Mouse (Mus musculus) lung, embryonic 15.5 days (tissue): Measurements from ENCODE around the gene Pds5a. TPM values are rescaled to one million over a fixed set of nuclear protein-coding genes. Genes with fewer than 3 reads are reported as not detected.

Experiments used
- ATAC-seq: fragments of 200-750 bp; cut with Nextera tagmentation; 2 replicates; pipeline ENCODE4 v1.8.0; 2017; ENCODE audit warnings: moderate number of reproducible peaks, borderline replicate concordance; ENCODE audit not compliant: low FRiP score, low TSS enrichment; ENCODE audit errors: extremely low read depth
- H3K27ac ChIP-seq: fragments of 300-500 bp; sonication (generic); 2 replicates; pipeline ENCODE4 v1.5.1; 2015; ENCODE audit warnings: moderate library complexity, mild to moderate bottlenecking, inconsistent platforms
- H3K27me3 ChIP-seq: fragments of 300-500 bp; sonication (generic); 2 replicates; pipeline ENCODE4 v1.6.1; 2015; ENCODE audit warnings: inconsistent platforms
- H3K36me3 ChIP-seq: fragments of 300-500 bp; sonication (generic); 2 replicates; pipeline ENCODE4 v1.6.1; 2015; ENCODE audit warnings: inconsistent platforms
- H3K4me1 ChIP-seq: fragments of 300-500 bp; sonication (generic); 2 replicates; pipeline ENCODE4 v1.6.1; 2015; ENCODE audit warnings: inconsistent platforms
- H3K4me2 ChIP-seq: fragments of 300-500 bp; sonication (generic); 2 replicates; pipeline ENCODE4 v1.6.1; 2015; ENCODE audit warnings: inconsistent platforms, mild to moderate bottlenecking, moderate library complexity
- H3K4me3 ChIP-seq: fragments of 300-500 bp; sonication (generic); 2 replicates; pipeline ENCODE4 v1.5.1; 2015; ENCODE audit warnings: mild to moderate bottlenecking, inconsistent platforms
- H3K9ac ChIP-seq: fragments of 300-500 bp; sonication (generic); 2 replicates; pipeline ENCODE4 v1.6.1; 2015; ENCODE audit warnings: inconsistent platforms
- H3K9me3 ChIP-seq: fragments of 300-500 bp; sonication (generic); 2 replicates; pipeline ENCODE4 v1.6.1; 2016; ENCODE audit warnings: inconsistent platforms
- WGBS: fragments of 180-500 bp; shearing (Covaris S2); methylation state at CpG from one replicate; pipeline ENCODE4 v1.1.7; 2015; 5-methylcytosine and 5-hydroxymethylcytosine counted together
- polyA plus RNA-seq: library from polyadenylated mRNA; unstranded; fragments of >200 nt; fragmentation: Nextera tagmentation; extraction: Ambion mirVana; gene quantifications from 2 replicates; pipeline ENCODE4 v1.2.1, GENCODE M21; 2015

The Pds5a gene
- polyA plus RNA-seq, 1 experiment from 2014 or later, result 71.7 TPM

GRCm38 (mm10) chr5:65609769-65610168 lies 88.3 kb downstream of the Pds5a start:
- no peak for ATAC-seq

GRCm38 (mm10) chr5:65606820-65607219 lies 91.3 kb downstream of the Pds5a start:
- ATAC-seq, result no peak
- H3K36me3 ChIP-seq, result peaks cover 27% of the 10 kb centered on the region; the same call in 1 of the 2 replicates
- no peak overlapping the region for H3K4me2 ChIP-seq
- H3K27ac ChIP-seq, result no peak overlapping the region
- H3K4me3 ChIP-seq, result no peak overlapping the region
- no peak overlapping the region for H3K9ac ChIP-seq
- H3K27me3 ChIP-seq, result no peaks in the 10 kb centered on the region
- 97% methylated on average over 1 of the region's 1 CpGs for WGBS
- H3K9me3 ChIP-seq, result no peaks in the 10 kb centered on the region
- H3K4me1 ChIP-seq, result no peaks in the 10 kb centered on the region

More at GRCm38 (mm10) chr5:65609769-65610168, 88.3 kb downstream of the Pds5a start:
- Histone ChIP-seq H3K36me3 (peaks cover 31% of the 10 kb centered on the region; the same call in 1 of the 2 replicates), H3K9me3 (no peaks in the 10 kb centered on the region), H3K27me3 (no peaks in the 10 kb centered on the region), H3K4me2 (no peak overlapping the region), H3K4me1 (no peaks in the 10 kb centered on the region), H3K9ac (no peak overlapping the region), H3K4me3 (no peak overlapping the region), H3K27ac (no peak overlapping the region; the same call in 1 of the 2 replicates)
- WGBS, result 78% methylated on average over 5 of the region's 5 CpGs

DNA sequence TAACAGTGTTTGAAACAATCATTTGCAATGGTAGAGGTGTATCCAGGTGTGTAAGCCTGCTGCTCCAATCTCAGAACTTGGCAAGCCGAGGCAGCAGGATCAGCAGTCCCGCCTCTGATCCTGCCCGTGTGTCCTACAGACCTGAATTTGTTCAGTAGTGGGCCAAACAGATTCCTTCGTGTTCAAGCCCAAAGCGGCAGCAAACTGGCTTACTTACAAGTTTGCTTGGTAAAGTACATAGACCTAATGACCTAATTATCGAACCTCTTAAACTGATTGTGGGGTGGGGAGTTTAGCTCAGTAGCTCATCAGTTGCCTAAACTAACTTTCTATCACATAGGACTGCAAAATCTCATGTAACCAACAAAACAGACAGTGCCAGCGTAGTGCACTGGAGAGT lies 98.4 kb downstream of the Pds5a start:
- 88% methylated on average over 7 of the region's 7 CpGs for WGBS
- Histone ChIP-seq H3K36me3 (peaks cover 23% of the 10 kb centered on the region), H3K27me3 (no peaks in the 10 kb centered on the region), H3K9me3 (no peaks in the 10 kb centered on the region), H3K4me3 (no peak overlapping the region), H3K4me1 (no peaks in the 10 kb centered on the region), H3K27ac (no peak overlapping the region), H3K4me2 (no peak overlapping the region), H3K9ac (no peak overlapping the region)
- no peak for ATAC-seq

DNA sequence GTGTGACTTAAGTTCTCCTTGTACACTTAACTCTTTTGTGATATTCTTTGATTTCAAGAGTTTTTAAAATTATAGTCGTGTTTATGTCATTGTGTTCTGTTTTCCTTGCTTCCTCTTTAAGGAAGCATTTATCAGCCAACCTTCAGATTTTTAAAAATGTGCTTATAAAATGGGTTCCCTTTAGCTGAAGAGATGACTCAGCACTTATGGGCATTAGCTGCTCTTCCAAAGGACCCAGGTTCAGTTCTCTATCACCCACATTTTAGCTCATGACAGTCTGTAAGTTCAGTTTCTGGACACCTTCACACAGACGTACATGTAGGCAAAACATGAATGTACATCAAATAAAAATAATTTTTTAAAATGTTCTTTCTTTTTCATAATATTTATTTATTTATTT lies 105.7 kb downstream of the Pds5a start:
- no peaks in the 10 kb centered on the region for H3K27me3 ChIP-seq
- 76% methylated on average over 2 of the region's 2 CpGs for WGBS
- peaks cover 25% of the 10 kb centered on the region for H3K36me3 ChIP-seq
- no peak overlapping the region for H3K4me2 ChIP-seq
- no peak overlapping the region for H3K9ac ChIP-seq
- no peak overlapping the region for H3K4me3 ChIP-seq
- no peaks in the 10 kb centered on the region for H3K9me3 ChIP-seq
- H3K4me1 ChIP-seq, result no peaks in the 10 kb centered on the region
- H3K27ac ChIP-seq, result no peak overlapping the region
- no peak for ATAC-seq

DNA sequence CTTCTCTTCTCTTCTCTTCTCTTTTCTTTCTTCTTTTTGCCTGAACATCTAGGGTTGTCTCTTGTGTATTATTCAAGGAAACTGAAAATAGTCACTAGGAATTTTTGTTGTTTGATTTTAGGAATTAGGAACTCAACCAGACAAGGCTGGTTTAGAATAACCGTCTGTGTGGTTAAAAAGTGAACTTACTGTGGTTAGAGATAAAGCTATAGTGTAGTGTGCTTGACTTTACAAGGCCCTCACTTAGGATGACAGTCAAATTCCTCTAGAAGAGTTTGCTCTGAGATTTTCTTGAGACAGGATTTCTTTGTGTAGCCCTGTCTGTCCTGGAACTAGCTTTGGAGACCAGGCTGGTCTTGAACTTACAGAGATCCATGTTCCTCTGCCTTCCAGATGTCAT lies 107.9 kb downstream of the Pds5a start:
- H3K4me1 ChIP-seq, result no peaks in the 10 kb centered on the region
- no peak overlapping the region for H3K27ac ChIP-seq
- no peak overlapping the region for H3K4me3 ChIP-seq
- no peak overlapping the region for H3K9ac ChIP-seq
- H3K27me3 ChIP-seq, result no peaks in the 10 kb centered on the region
- peaks cover 28% of the 10 kb centered on the region for H3K36me3 ChIP-seq
- WGBS, result 61% methylated on average over 1 of the region's 1 CpGs
- H3K9me3 ChIP-seq, result no peaks in the 10 kb centered on the region
- H3K4me2 ChIP-seq, result no peak overlapping the region
- ATAC-seq, result no peak

DNA sequence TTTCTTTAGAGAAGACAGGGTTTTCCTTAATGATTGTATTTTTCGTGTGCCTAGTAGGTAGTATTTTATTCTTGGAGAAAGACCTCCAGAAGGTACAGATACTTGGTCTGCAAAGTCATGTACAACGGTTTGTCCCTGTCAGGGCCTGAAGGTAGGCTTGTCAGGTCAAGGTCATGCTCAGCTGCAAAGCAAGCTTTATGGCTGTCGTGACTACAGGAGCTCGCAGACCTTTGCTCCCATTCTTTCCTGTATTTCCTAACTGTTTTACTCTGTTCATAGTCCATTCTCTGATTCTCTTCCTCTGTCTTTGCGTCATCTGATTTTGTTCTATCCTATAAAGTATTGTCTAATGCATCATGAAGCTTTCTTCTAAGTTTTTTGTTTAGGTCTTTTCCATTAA lies 111.8 kb downstream of the Pds5a start:
- no peaks in the 10 kb centered on the region for H3K4me1 ChIP-seq
- H3K36me3 ChIP-seq, result peaks cover 24% of the 10 kb centered on the region; the same call in 1 of the 2 replicates
- ATAC-seq, result no peak
- H3K27me3 ChIP-seq, result no peaks in the 10 kb centered on the region
- 91% methylated on average over 5 of the region's 5 CpGs for WGBS
- no peak overlapping the region for H3K9ac ChIP-seq
- H3K4me3 ChIP-seq, result no peak overlapping the region
- no peaks in the 10 kb centered on the region for H3K9me3 ChIP-seq
- H3K4me2 ChIP-seq, result no peak overlapping the region
- no peak overlapping the region for H3K27ac ChIP-seq

DNA sequence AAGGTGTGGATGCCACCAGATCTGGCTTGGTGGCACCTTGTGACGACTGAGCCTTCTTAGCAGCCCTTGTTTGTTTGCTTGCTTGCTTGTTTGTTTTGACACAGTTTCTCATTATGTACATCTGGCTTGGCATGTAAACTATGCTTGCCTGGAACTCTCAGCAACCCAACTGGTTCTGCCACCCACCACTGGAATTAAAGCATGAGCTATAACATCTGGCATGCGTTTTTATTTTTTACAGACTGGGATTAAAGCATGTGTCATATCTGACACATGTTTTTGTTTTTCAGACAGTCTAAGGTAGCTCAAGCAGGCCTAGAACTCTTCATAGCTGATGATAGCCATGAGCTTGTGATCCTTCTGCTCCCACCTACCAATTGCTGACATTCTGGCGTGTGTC lies 119.5 kb downstream of the Pds5a start:
- no peaks in the 10 kb centered on the region for H3K9me3 ChIP-seq
- H3K9ac ChIP-seq, result no peak overlapping the region
- no peaks in the 10 kb centered on the region for H3K4me1 ChIP-seq
- 76% methylated on average over 3 of the region's 3 CpGs for WGBS
- no peak for ATAC-seq
- H3K27me3 ChIP-seq, result no peaks in the 10 kb centered on the region
- H3K27ac ChIP-seq, result no peak overlapping the region
- no peak overlapping the region for H3K4me2 ChIP-seq
- peaks cover 26% of the 10 kb centered on the region; the same call in 1 of the 2 replicates for H3K36me3 ChIP-seq
- H3K4me3 ChIP-seq, result no peak overlapping the region

- Histone ChIP-seq H3K36me3 (peaks cover 23% of the 10 kb centered on the region; the same call in 1 of the 2 replicates), H3K4me2 (no peak overlapping the region), H3K9me3 (no peaks in the 10 kb centered on the region), H3K4me3 (no peak overlapping the region), H3K4me1 (no peaks in the 10 kb centered on the region), H3K27me3 (no peaks in the 10 kb centered on the region), H3K27ac (no peak overlapping the region), H3K9ac (no peak overlapping the region)
- 87% methylated on average over 2 of the region's 2 CpGs for WGBS
- no peak for ATAC-seq
Measured at GRCm38 (mm10) chr5:65575896-65576295, 122.2 kb downstream of the Pds5a start.

GRCm38 (mm10) chr5:65574876-65575275 lies 123.2 kb downstream of the Pds5a start:
- no peak overlapping the region for H3K27ac ChIP-seq
- no peak for ATAC-seq
- WGBS, result 76% methylated on average over 2 of the region's 2 CpGs
- no peak overlapping the region for H3K4me3 ChIP-seq
- H3K27me3 ChIP-seq, result no peaks in the 10 kb centered on the region
- no peaks in the 10 kb centered on the region for H3K4me1 ChIP-seq
- peaks cover 23% of the 10 kb centered on the region; the same call in 1 of the 2 replicates for H3K36me3 ChIP-seq
- H3K9me3 ChIP-seq, result no peaks in the 10 kb centered on the region
- H3K9ac ChIP-seq, result no peak overlapping the region
- no peak overlapping the region for H3K4me2 ChIP-seq

DNA sequence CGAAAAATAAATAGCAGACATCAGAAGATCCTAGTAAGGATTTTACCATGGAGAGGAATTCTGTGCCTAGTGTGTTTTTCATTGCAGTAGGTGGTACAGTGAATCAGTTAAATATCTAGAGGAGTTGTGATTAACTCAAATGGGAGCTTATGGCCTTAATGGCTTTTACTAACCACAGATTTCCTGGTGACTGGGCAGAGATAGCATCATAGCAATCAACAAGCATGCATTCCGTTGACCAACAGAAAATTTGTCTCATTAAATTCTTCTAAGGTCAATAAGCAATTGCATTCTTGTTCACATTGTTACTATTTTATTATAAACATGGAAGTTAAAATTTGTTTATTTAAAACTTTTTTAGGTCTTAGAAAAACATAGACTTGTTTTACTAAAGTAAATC lies 132.6 kb downstream of the Pds5a start:
- no peak for ATAC-seq
- no peak overlapping the region for H3K9ac ChIP-seq
- 77% methylated on average over 2 of the region's 2 CpGs for WGBS
- no peaks in the 10 kb centered on the region for H3K27me3 ChIP-seq
- no peaks in the 10 kb centered on the region for H3K4me1 ChIP-seq
- no peak overlapping the region for H3K4me3 ChIP-seq
- peaks cover 11% of the 10 kb centered on the region for H3K36me3 ChIP-seq
- H3K27ac ChIP-seq, result no peak overlapping the region
- no peak overlapping the region for H3K4me2 ChIP-seq
- no peaks in the 10 kb centered on the region for H3K9me3 ChIP-seq

GRCm38 (mm10) chr5:65561125-65561893 lies 136.8 kb downstream of the Pds5a start:
- no peak overlapping the region for H3K27ac ChIP-seq
- no peak for ATAC-seq
- H3K36me3 ChIP-seq, result no peaks in the 10 kb centered on the region
- no peaks in the 10 kb centered on the region for H3K9me3 ChIP-seq
- no peak overlapping the region for H3K4me3 ChIP-seq
- H3K4me1 ChIP-seq, result no peaks in the 10 kb centered on the region
- H3K9ac ChIP-seq, result no peak overlapping the region
- H3K4me2 ChIP-seq, result no peak overlapping the region
- WGBS, result 46% methylated on average over 20 of the region's 20 CpGs
- no peaks in the 10 kb centered on the region for H3K27me3 ChIP-seq

DNA sequence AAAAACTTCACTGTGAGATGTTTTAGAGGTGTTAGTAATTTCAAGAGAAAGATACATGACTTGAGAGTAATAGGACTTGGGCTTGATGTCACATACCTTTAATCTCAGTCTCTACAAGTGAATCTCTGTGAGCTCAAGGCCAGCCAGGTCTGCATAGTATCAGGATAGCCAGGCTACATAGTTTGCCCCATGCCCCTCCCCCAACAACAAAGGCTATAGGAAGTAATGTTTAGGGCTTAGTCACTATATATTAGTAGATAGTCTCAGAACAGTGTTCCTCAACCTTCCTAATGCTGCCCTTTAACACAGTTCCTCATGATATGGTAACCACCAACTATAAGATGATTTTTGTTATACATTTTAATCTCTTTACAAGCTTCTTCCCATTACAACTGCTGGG lies 141.0 kb downstream of the Pds5a start:
- no peak for ATAC-seq
- no peaks in the 10 kb centered on the region for H3K9me3 ChIP-seq
- no peak overlapping the region for H3K9ac ChIP-seq
- no peaks in the 10 kb centered on the region for H3K4me1 ChIP-seq
- H3K27ac ChIP-seq, result no peak overlapping the region
- H3K27me3 ChIP-seq, result no peaks in the 10 kb centered on the region
- 0 out of 2 replicates have a peak, but pooled peaks cover 2% of the 10 kb centered on the region for H3K36me3 ChIP-seq
- no peak overlapping the region for H3K4me3 ChIP-seq
- no peak overlapping the region for H3K4me2 ChIP-seq
